Mouse (Mus musculus) kidney, postnatal 10 days (tissue): ENCODE measurements around the gene Pnrc1.

ENCODE experiments used
- DNase-seq: peaks from one replicate; pipeline ENCODE4 v3.0.0; 2021; ENCODE audit warnings: mixed read lengths

The Pnrc1 gene

DNA sequence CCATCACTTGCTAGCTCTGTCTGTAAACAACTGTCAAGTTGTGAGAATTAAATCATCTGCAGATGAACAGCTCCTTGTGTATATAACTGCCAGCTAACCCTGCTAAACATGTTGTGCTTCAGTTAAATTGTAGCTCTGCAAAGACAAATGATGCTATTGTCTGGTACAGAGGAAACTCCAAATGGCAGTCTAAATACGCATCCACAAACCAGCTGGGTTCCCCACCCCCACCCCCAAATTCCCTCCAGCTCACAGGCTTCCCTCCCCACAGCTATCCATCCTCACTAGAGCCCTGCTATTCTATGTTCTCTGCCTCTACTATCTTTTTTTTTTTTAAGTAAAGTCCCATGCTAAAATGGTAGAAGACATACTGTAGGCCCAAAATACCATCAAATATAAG, 68.1 kb downstream of the Pnrc1 start:
- no peak for DNase-seq

DNA sequence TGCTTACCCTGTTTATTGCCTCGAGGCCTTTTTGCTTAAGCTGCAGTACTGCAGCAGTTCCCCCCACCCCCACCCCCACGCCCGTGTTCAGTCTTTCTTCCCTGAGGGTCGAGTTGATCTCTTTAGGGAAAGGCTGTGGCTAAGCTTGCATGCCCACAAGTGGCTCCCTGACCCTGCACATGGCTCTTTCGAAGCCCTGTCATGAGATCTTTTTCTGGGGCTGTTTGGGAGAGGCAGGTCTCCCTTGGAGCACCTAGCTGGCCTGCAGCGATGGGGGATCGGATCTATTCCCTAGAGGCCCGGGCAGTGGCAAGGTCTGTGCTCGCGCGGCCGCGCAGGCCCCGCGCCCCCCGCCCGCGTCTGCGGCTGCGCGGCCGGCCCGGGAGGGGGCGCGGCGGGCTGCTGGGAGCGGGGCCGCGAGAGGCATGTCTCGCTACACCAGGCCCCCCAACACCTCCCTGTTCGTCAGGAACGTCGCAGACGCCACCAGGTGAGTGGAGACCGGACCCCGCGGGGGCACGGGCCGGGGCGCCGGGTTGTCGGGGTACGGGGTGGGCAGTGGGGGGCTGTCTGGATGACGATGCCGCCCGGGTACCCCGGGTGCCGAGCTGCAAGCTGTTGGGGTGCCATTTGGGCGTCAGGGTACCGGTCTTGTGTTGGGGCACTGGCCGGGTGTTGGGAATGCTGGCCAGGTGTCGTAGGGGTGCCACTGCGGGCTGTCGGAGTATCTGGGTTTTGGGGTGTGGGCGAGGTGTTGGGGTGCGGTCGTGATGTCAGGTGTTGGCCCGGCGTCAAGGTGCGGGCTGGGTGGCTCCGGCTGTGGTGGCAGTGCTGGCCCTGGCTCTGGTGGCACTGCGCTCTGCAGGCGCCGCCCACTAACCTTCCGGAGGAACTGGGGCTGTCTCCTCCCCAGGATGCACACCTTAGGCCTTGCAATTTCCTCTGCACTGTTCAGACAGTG, 80.8 kb downstream of the Pnrc1 start, which contains the start of gene Srsf12:
Gene Srsf12, plus strand, starts transcription at position 111 of the 961 bp plus-strand sequence.
- DNase-seq: peak; percentile 43

DNA sequence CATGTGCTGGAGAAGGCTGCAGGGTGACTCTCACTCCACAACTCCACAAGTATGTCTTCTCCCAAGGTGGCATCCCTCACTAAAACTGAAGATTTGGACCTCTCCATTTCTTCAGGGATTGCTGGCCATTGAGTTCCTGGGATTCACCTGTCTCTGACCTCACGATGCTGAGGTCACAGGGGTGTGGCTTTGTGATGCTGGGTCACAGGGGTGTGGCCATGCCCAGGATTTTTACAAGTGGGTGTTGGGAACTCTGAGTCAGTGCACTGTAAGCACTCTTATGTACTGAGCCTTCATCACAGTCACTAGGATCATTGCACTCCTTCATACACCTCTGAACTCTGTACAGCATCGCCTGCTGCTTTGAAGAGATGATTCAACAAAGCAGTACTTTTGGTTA, 82.4 kb downstream of the Pnrc1 start:
- DNase-seq: no peak

DNA sequence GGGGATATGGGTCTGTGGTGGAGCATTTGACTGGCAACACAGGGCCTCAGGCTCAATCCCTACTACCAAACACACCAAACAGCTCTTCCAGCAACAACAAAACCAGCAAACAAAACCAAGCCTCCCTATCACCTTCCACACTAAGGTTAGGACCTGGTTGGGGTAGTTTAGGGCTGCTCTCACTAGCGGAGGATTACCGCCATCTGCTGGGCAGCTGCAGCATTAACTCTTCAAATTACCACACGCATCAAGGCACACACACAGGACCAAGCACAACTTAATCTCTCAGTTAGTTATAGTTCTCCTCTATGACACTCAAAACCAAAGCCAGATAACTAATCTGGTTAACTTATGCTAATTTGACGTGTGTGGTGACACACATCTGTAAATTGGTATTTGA, 85.3 kb downstream of the Pnrc1 start:
- DNase-seq: peak; percentile 66

DNA sequence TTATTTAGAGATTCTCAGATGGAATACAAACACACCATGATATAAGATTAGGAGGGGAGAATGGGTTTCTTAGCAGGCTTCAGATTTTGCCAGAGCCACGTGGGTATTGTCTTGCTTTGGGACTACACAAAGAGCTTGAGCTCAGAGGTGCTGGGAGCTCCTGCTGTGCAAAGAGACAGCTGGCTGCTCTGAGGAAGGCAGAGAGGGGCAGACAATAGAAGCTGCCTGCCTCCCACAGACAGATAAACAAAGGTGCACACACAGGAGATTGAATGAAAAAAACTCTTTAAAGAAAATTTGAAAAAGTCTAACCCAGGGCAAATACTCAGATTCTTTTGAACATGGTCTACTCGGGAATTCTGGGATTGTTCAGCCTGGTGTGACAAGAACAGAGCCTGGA, 91.8 kb downstream of the Pnrc1 start:
- no peak for DNase-seq
